Mouse (Mus musculus) urinary bladder, postnatal 14 days (tissue): ENCODE data around the gene Gm14326.
"Not testable (repeated sequence)": the region's sequence is repeated elsewhere in the genome, so short reads cannot be mapped to it uniquely, and the experiment has no call there.

Experiments used
- DNase-seq: peaks from one replicate; pipeline ENCODE4 v3.0.0; 2021; ENCODE audit warnings: low spot score

Gene Gm14326

DNA sequence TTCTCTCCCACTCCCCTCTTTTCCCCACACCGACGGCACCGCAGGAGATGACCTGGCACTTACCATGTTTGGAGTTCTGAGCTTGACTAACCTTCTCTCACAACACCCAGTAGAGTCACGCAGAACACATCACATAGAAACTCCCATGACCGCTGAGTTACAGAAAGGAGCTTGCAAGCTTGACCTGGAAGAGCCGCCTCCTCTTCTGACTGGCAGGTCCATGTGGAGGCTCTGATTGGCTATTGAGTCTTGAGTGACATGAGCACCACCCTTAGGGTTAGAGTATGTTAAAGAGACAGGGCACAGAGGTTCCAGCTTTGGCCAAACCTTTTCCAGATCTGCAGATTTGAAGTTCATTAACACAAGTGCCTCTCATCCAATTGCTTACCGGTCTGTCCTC lies at the start of gene Gm14326:
Gene Gm14326 (minus strand): TSS at position 153 of the 400 bp plus-strand sequence.
- peak; percentile 77 for DNase-seq

DNA sequence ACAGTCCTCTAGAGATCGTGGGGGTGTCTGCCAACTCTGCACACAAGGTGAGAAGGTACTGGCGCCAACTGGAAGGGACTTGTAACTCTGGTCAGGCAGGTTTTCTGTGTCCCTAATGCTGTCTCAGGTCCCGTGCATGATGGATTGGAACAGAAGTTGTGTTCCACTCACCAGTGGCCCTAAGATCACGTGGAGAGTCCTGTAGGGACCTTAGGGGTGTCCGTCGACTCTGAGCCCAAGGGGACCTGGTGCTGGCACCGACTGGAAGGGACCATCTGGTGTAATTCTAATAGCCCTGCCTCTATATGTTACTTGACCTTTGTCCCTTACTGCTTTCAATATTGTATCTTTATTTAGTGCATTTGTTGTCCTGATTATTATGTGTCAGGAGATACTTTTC lies 17.7 kb upstream of the Gm14326 start:
- DNase-seq = not testable (repeated sequence)

DNA sequence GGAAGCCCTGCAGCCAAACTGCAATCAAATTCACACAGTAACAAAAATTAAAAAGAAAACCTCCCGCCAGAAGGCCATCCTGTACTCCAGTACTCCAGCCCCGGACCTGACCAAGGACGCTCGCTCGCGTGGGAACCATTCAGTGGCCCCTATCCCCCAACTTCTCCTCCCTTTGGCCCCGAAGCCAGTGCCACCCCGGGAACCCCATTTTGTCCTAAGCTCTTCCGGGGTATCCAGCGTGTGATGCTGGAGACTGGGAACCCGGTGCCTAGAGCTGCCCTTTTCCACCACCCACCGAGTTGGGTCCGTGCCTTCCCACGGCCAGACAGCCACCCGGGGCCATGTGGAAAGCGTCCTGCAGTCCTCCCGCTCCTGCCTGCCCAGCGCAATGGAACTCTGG lies 363 bp downstream of the Gm14326 start:
- peak; percentile 6 for DNase-seq

DNA sequence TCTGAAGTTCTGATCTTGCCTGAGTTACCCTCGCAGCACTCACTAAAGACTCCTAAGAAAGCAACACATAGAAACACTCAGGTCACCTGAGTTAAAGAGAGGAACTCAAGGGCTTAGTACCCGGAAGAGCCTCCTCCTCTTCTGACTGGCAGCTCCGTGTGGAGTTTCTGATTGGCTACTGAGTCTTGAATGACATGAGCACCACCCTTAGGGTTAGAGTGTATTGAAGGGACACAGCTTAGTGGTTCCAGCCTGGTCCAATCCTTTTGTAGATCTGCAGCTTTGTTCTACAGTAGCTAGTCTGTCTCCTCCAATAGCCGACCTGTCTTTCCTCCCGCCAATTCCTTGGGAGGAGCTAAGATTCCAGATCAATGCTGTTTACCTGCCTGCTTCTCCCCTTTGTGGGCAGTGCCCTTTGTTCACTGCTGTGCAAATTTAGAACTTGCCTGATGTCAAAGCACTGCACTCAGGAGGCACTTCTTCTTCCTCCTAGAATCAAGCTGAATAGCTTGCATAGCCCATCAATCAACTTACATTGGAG lies 31.5 kb downstream of the Gm14326 start, which contains the start of gene Zfp972:
Gene Zfp972 (minus strand): TSS at position 51 of the 541 bp plus-strand sequence.
- not testable (repeated sequence) for DNase-seq

DNA sequence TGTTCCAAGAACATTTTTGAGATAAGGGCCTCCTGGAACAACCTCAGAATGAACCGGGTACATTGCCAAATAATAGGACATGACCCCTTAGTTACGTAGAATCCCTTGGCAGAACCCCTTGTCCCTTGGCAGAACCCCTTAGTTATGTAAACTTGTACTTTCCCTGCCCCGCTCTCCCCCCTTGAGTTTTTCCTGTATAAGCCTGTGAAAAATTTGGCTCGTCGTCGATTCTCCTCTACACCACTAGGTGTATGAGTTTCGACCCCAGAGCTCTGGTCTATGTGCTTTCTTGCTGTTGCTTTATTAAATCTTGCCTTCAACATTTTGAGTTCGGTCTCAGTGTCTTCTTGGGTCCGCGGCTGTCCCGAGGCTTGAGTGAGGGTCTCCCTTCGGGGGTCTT lies 53.8 kb downstream of the Gm14326 start:
- not testable (repeated sequence) for DNase-seq

DNA sequence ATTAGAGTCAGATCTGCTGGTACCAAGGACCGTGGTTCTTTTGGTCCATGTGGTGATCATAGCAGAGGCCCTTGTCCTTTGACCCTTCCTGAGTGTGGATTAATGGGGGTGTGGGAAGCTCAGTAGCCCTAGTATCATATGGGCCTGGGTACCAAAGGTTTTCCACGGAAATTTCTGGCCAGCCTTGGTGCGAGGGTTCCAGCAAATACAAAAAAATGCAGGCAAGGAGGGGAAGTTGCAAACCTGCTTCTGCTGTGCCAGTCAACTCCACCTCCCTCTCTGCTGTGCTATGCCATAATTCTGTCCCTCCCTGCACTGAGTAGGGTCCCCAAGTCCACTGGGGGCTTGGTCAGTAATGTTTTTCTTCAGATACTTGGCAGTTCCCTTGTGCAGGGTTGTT lies 58.9 kb downstream of the Gm14326 start:
- not testable (repeated sequence) for DNase-seq

DNA sequence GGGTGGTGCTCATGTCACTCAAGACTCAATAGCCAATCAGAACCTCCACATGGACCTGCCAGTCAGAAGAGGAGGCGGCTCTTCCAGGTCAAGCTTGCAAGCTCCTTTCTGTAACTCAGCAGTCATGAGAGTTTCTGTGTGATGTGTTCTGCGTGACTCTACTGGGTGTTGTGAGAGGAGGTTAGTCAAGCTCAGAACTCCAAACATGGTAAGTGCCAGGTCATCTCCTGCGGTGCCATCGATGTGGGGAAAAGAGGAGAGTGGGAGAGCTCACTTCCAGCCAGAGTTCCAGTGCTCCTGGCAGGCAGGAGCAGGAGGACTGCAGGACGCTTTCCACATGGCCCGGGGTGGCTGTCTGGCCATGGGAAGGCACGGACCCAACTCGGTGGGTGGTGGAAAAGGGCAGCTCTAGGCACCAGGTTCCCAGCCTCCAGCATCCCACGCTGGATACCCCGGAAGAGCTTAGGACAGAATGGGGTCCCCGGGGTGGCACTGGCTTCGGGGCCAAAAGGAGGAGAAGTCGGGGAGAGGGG lies 60.0 kb downstream of the Gm14326 start, which contains the start of gene Gm14327:
Gene Gm14327 (plus strand): TSS at position 51 of the 533 bp plus-strand sequence.
- not testable (repeated sequence) for DNase-seq

DNA sequence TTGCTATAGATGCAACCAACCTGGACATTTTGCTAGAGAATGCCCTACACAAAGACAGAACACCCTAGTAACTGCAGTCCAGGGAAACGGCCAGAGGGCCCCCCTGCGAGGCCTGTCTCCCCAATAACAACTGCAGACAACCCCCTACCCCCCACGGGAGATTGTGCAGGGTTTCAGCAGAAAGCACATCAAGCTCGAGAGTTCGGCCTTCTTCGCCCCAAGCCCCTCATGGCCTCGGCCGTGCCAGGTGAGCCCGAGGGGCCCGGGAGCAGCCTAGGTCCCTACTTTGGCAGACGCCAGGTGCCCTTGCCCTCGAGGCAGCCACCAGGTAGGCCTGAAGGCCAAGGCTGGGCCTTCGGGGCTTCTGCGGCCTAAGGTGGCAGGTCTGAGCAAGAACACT lies 69.4 kb downstream of the Gm14326 start:
- DNase-seq = not testable (repeated sequence)
